Mouse (Mus musculus) adrenal gland, adult (tissue): ENCODE measurements at regions not wholly inside any gene's neighbourhood (a gene's known extent, or its start where the extent isn't known, plus 50 kb on each side); places are given as distances from the start of the nearest gene placed in this dataset.
"Not testable (repeated sequence)": the region's sequence is repeated elsewhere in the genome, so short reads cannot be mapped to it uniquely, and the experiment has no call there.

ENCODE experiments used
- DNase-seq, 2 experiments: peaks; one replicate each; pipeline ENCODE4 v3.0.0; 2022 to 2023; ENCODE audit warnings: low spot score in 1 of 2; ENCODE audit not compliant: inconsistent age in 2 of 2

DNA sequence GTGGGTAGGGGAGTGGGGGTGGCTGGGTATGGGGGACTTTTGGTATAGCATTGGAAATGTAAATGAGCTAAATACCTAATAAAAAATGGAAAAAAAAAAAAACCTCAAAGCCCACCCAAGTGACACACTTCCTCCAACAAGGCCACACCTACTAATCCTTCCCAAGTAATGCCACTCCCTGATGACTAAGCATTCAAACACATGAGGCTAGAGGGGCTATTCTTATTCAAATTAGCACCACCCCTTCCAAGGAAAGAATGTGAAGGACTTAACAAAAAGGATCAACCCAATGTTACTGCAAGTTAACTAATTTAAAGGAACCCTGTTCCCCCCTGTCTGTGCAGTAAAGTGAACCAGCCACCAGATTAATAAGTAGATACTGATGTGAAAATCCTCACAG, 53.7 kb upstream of the Spata13 start:
- DNase-seq, result not testable (repeated sequence)
